Comparison of ENCODE assay signal across 9 mouse cellular contexts in the genomic region with DNA sequence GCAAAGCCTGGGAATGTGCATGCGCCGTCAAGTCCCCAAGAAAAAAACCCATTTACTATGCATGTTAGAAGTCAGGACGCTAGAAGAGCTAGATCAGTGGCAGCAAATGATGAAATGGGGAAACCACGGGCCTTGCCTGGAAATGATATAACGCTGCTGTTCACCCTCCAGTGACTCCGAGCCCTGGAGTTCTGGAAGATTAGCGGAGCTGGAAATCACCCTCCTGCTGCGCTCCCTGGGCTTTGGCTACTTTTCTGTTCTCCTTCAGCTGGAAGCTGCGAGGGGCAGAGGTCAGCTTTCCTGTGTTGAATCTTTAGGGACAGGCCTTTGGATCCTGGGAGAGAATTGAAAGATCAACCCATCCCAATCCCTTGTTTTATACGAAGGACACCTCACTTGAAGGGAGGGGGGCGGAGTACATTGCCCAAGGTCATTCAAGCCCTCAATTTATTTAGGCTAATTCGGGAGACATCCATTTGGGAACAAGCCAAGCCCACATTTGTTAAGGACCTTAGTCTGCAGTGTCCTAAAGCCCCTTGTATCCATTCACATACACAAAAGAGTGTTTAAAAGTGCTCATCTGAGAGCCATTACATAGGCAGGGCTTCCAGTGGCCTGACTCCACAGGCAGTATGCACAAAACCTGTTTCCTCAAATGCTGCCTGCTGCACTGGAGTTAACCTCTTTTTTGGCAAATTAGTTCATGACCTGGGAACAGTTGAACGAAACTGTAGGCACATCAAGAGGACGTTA. TPM values are rescaled to one million over a fixed set of nuclear protein-coding genes. Genes with fewer than 3 reads are reported as not detected.
DNase-seq lines count a peak whose midpoint lies in the region; ATAC-seq and TF ChIP-seq lines count a peak whose summit lies in the region.
"Had no signal": no experiment of that assay in that cellular context is flagged by ENCODE, and none has a peak within 500 bp of the region (broad histone marks: within the 10 kb centered on the region; RNA-seq: fewer than 3 reads in every experiment).

No protein-coding gene starts in this region.

- H3K27me3 ChIP-seq in intestine, embryonic 14.5 days (replicated peaks; ENCODE audit: control insufficient read depth, insufficient read depth, low read length): no peaks in the 10 kb centered on the region
- H3K27me3 ChIP-seq in intestine, embryonic 16.5 days (replicated peaks; ENCODE audit: control insufficient read depth, insufficient read depth, low read length): no peaks in the 10 kb centered on the region
- no peaks in the 10 kb centered on the region for H3K27me3 ChIP-seq in stomach, postnatal 0 days (ENCODE audit: control insufficient read depth, insufficient read depth, low read length)

- TF ChIP-seq CTCF in stomach, postnatal 0 days (IDR thresholded peaks at IDR 0.05; ENCODE audit: low read depth): no peak

- H3K4me1 ChIP-seq in intestine, embryonic 14.5 days (replicated peaks; ENCODE audit: control insufficient read depth, insufficient read depth, low read length): peaks cover 7% of the 10 kb centered on the region; the same call in 1 of the 2 replicates
- H3K4me1 ChIP-seq in intestine, embryonic 16.5 days (ENCODE audit: control insufficient read depth, insufficient read depth, low read length): no peaks in the 10 kb centered on the region; the same call in 1 of the 2 replicates
- no peaks in the 10 kb centered on the region for H3K4me1 ChIP-seq in stomach, postnatal 0 days (replicated peaks; ENCODE audit: control insufficient read depth, insufficient read depth)

- WGBS in intestine, embryonic 14.5 days: 41% methylated on average over 14 of the region's 14 CpGs
- 47% methylated on average over 14 of the region's 14 CpGs for WGBS in intestine, embryonic 16.5 days
- WGBS in stomach, postnatal 0 days: 38% methylated on average over 14 of the region's 14 CpGs

- no peaks in the 10 kb centered on the region for H3K9me3 ChIP-seq in intestine, embryonic 14.5 days (ENCODE audit: control insufficient read depth, low read length)
- no peaks in the 10 kb centered on the region for H3K9me3 ChIP-seq in intestine, embryonic 16.5 days (ENCODE audit: control insufficient read depth, low read length)
- no peaks in the 10 kb centered on the region for H3K9me3 ChIP-seq in stomach, postnatal 0 days (ENCODE audit: control insufficient read depth, low read length)
- H3K9me3 ChIP-seq: embryonic facial prominence, embryonic 13.5 days had no signal

- peak overlapping the region; percentile 34; the same call in 1 of the 2 replicates for H3K27ac ChIP-seq in intestine, embryonic 14.5 days (ENCODE audit: low read depth)
- H3K27ac ChIP-seq in intestine, embryonic 16.5 days (ENCODE audit: low read length): no peak overlapping the region
- no peak overlapping the region for H3K27ac ChIP-seq in stomach, postnatal 0 days (replicated peaks)
- H3K27ac ChIP-seq: embryonic facial prominence, embryonic 13.5 days had no signal

- H3K9ac ChIP-seq in intestine, embryonic 14.5 days (ENCODE audit: low read length): no peak overlapping the region
- H3K9ac ChIP-seq in intestine, embryonic 16.5 days (ENCODE audit: low read depth, low read length): no peak overlapping the region
- no peak overlapping the region for H3K9ac ChIP-seq in stomach, postnatal 0 days (ENCODE audit: low read length)
- H3K9ac ChIP-seq: embryonic facial prominence, embryonic 13.5 days had no signal

- no peak overlapping the region for H3K4me2 ChIP-seq in intestine, embryonic 14.5 days (ENCODE audit: low read length)
- no peak overlapping the region for H3K4me2 ChIP-seq in intestine, embryonic 16.5 days (ENCODE audit: low read depth, low read length)
- no peak overlapping the region for H3K4me2 ChIP-seq in stomach, postnatal 0 days (replicated peaks; ENCODE audit: low read depth)
- H3K4me2 ChIP-seq: embryonic facial prominence, embryonic 13.5 days had no signal

- H3K36me3 ChIP-seq in intestine, embryonic 14.5 days (ENCODE audit: control insufficient read depth, insufficient read depth, low read length): no peaks in the 10 kb centered on the region
- H3K36me3 ChIP-seq in intestine, embryonic 16.5 days (ENCODE audit: control insufficient read depth, insufficient read depth, low read length): no peaks in the 10 kb centered on the region
- no peaks in the 10 kb centered on the region for H3K36me3 ChIP-seq in stomach, postnatal 0 days (ENCODE audit: control insufficient read depth, insufficient read depth, low read length)
- H3K36me3 ChIP-seq: embryonic facial prominence, embryonic 13.5 days had no signal

- no peak for DNase-seq in intestine, embryonic 14.5 days (ENCODE audit: low spot score)
- peak; percentile 22 for DNase-seq in urinary bladder, postnatal 14 days (ENCODE audit: low spot score)
- no peak for DNase-seq in urinary bladder, postnatal 10 days (ENCODE audit: low spot score)
- DNase-seq in kidney, postnatal 14 days: peak; percentile 18
- DNase-seq in stomach, postnatal 0 days (ENCODE audit: low spot score): peak; percentile 14
- no peak for DNase-seq in frontal cortex, postnatal 36 days (ENCODE audit: low spot score in 2 of 2)
- no peak for DNase-seq in B cell, adult 2 months

- TF ChIP-seq EP300 in stomach, postnatal 0 days (optimal IDR thresholded peaks at IDR 0.05): no peak

- H3K4me3 ChIP-seq in intestine, embryonic 14.5 days (ENCODE audit: low read depth, low read length): no peak overlapping the region
- H3K4me3 ChIP-seq in intestine, embryonic 16.5 days (ENCODE audit: low read length): no peak overlapping the region
- no peak overlapping the region for H3K4me3 ChIP-seq in stomach, postnatal 0 days (ENCODE audit: low read depth, low read length)
- H3K4me3 ChIP-seq: embryonic facial prominence, embryonic 13.5 days had no signal

- 0 out of 2 replicates have a peak, but pooled peaks have one; percentile 7 for ATAC-seq in intestine, embryonic 14.5 days (replicated peaks; ENCODE audit: low FRiP score, low TSS enrichment, low read depth)
- ATAC-seq in intestine, embryonic 16.5 days: no peak
- no peak for ATAC-seq in stomach, postnatal 0 days (ENCODE audit: low FRiP score, low TSS enrichment)

RNA-seq across cellular contexts. Expression of a gene that starts 49.1 kb away (rescaled TPM):
- 38.7 and 38.9 TPM in 2 replicates for polyA plus RNA-seq in intestine, embryonic 14.5 days (2014; fragmentation: Nextera tagmentation; extraction: Ambion mirVana)
- 41.5 and 44.4 TPM in 2 replicates for polyA plus RNA-seq in intestine, embryonic 16.5 days (2015; fragmentation: Nextera tagmentation; extraction: Ambion mirVana)
- 41.3 and 45.1 TPM in 2 replicates for polyA plus RNA-seq in stomach, postnatal 0 days (2015; fragmentation: Nextera tagmentation; extraction: Ambion mirVana)

Comparison
In these comparisons a context has a peak if more than half of its experiments do, and no peak if none do; other contexts are left out.
1. DNase-seq: peak in urinary bladder, postnatal 14 days (single experiment), kidney, postnatal 14 days (single experiment) and stomach, postnatal 0 days (single experiment); none in intestine, embryonic 14.5 days (single experiment), urinary bladder, postnatal 10 days (single experiment), frontal cortex, postnatal 36 days (0 of 2) and B cell, adult 2 months (0 of 2).